Mouse (Mus musculus) C2C12 (cell line): ENCODE results near the gene Elovl4. TPM values are rescaled to one million over a fixed set of nuclear protein-coding genes. Genes with fewer than 3 reads are reported as not detected.

ENCODE experiments used
- H3K27me3 ChIP-seq: one replicate; pipeline ENCODE4 v1.6.1; 2011; ENCODE audit not compliant: control insufficient read depth, insufficient read depth, insufficient read length
- H3K36me3 ChIP-seq: one replicate; pipeline ENCODE4 v1.6.1; 2011; ENCODE audit not compliant: control insufficient read depth, insufficient read depth
- H3K4me3 ChIP-seq: one replicate; pipeline ENCODE4 v1.5.1; 2011; ENCODE audit warnings: mild to moderate bottlenecking, control low read depth; ENCODE audit not compliant: poor library complexity, insufficient read depth, severe bottlenecking
- H3K79me2 ChIP-seq: one replicate; pipeline ENCODE4 v1.6.1; 2011; ENCODE audit not compliant: control insufficient read depth, insufficient read depth
- H3K79me3 ChIP-seq: one replicate; pipeline ENCODE4 v1.6.1; 2011; ENCODE audit warnings: low read depth, control low read depth
- H3ac ChIP-seq: one replicate; pipeline ENCODE3; 2011; ENCODE audit warnings: low read depth; ENCODE audit not compliant: control insufficient read depth, insufficient read length
- CEBPB ChIP-seq: IDR thresholded peaks from one replicate; pipeline ENCODE4 v1.6.1; 2011; ENCODE audit warnings: low read depth, mild to moderate bottlenecking, control low read depth, moderate library complexity
- CTCF ChIP-seq: IDR thresholded peaks from one replicate; pipeline ENCODE4 v1.5.1; 2011; ENCODE audit not compliant: control insufficient read depth, insufficient read depth, insufficient read length
- FOSL1 ChIP-seq: IDR thresholded peaks from one replicate; pipeline ENCODE4 v1.8.0; 2011; ENCODE audit warnings: mild to moderate bottlenecking, low read length; ENCODE audit not compliant: poor library complexity, insufficient read depth, severe bottlenecking
- MAX ChIP-seq: IDR thresholded peaks from one replicate; pipeline ENCODE4 v1.6.1; 2011; ENCODE audit warnings: mild to moderate bottlenecking, control low read depth
- MYOD1 ChIP-seq: IDR thresholded peaks from one replicate; pipeline ENCODE4 v1.6.1; 2011; ENCODE audit warnings: low read depth; ENCODE audit not compliant: control insufficient read depth, insufficient read length
- MYOG ChIP-seq: IDR thresholded peaks from one replicate; pipeline ENCODE4 v1.6.1; 2011; ENCODE audit not compliant: control insufficient read depth, insufficient read length; ENCODE audit errors: extremely low read depth
- USF1 ChIP-seq: IDR thresholded peaks from one replicate; pipeline ENCODE4 v1.6.1; 2011; ENCODE audit warnings: low read depth, mild to moderate bottlenecking, control low read depth, moderate library complexity
- polyA plus RNA-seq: library from polyadenylated mRNA; unstranded; fragments of >200 nt; fragmentation: generic; extraction: Trizol; gene quantifications from one replicate; pipeline ENCODE4 v1.2.1, GENCODE M21; 2012; ENCODE audit warnings: missing spikeins

Gene Elovl4
- polyA plus RNA-seq, 1 experiment, result 5.1 TPM

DNA sequence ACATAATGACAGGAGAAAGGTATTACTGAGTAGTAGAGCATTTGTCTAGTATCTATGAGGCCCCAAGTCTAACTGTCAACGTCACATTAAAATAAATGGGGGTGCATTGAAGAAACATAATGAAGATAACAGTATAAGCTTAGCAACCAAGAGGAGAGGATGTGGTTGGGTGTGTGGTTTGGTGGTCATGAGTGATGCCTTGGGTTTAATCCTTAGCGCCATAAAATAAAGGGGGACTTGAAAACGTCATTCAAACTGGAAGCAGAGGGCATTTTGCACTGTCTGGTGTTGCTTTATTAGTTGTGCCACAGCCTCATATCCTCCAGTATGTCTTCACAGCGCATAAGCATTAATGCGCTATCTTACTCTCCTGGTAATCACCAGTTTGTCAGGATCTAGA lies 23.8 kb upstream of the Elovl4 start:
- H3K79me3 ChIP-seq, result peaks cover 2% of the 10 kb centered on the region
- TF ChIP-seq CEBPB (no peak), MAX (no peak), MYOD1 (no peak), MYOG (no peak), USF1 (no peak), FOSL1 (no peak), CTCF (no peak)
- H3ac ChIP-seq, result no peak overlapping the region
- no peak overlapping the region for H3K4me3 ChIP-seq
- peaks cover 4% of the 10 kb centered on the region for H3K79me2 ChIP-seq
- H3K36me3 ChIP-seq, result no peaks in the 10 kb centered on the region
- H3K27me3 ChIP-seq, result no peaks in the 10 kb centered on the region

GRCm38 (mm10) chr9:83822925-83823324 lies 16.8 kb upstream of the Elovl4 start:
- no peak overlapping the region for H3K4me3 ChIP-seq
- TF ChIP-seq MYOD1, result no peak
- no peak for TF ChIP-seq CTCF
- no peak for TF ChIP-seq FOSL1
- TF ChIP-seq MAX, result no peak
- TF ChIP-seq USF1, result no peak
- TF ChIP-seq CEBPB, result no peak
- TF ChIP-seq MYOG, result no peak
- no peaks in the 10 kb centered on the region for H3K27me3 ChIP-seq
- no peaks in the 10 kb centered on the region for H3K79me2 ChIP-seq
- no peaks in the 10 kb centered on the region for H3K36me3 ChIP-seq
- no peak overlapping the region for H3ac ChIP-seq
- no peaks in the 10 kb centered on the region for H3K79me3 ChIP-seq

DNA sequence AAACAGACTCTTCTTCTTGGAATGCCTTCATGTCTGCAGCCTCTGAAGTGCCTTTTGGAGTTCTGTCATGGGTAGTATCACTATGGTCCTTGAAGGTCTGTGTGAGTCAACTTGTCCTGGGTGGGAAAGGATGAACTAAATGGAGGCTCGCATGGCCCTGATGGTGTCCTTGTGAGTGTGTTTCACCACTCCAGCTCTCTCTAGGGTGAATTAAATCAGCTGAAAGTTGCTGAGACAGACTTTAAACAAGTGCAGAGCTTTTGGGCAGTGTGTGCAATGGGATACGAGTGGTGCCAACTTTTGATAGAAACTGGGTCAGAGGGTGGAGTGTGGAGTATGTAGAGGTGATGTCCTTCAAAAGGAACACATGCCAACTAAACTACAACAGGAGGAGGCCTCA lies 14.9 kb upstream of the Elovl4 start:
- no peak for TF ChIP-seq MYOG
- TF ChIP-seq MAX, result no peak
- TF ChIP-seq USF1, result no peak
- TF ChIP-seq MYOD1, result no peak
- no peak for TF ChIP-seq FOSL1
- TF ChIP-seq CTCF, result no peak
- no peak for TF ChIP-seq CEBPB
- Histone ChIP-seq H3ac (no peak overlapping the region), H3K79me2 (no peaks in the 10 kb centered on the region), H3K79me3 (no peaks in the 10 kb centered on the region), H3K4me3 (no peak overlapping the region), H3K27me3 (no peaks in the 10 kb centered on the region), H3K36me3 (no peaks in the 10 kb centered on the region)

DNA sequence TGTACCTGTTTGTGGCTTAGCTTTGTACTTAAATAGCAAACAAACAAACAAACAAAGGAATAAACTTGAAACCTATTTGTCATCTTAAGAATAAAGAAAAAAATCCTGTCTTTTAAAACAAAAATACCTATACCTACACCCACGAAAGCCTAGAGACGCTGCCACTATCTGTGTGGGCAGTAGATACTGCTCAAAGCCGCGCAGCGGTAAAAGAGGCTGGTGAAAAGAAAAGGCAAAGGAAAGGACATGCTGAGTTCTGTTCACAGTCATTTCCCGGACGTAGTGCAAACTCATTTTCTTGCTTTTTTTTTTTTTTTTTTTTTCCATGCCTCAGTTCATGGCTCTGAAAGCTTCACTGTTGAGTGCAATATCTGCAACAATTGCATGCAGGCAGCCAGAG lies 13.1 kb upstream of the Elovl4 start:
- no peaks in the 10 kb centered on the region for H3K79me3 ChIP-seq
- no peak overlapping the region for H3ac ChIP-seq
- no peaks in the 10 kb centered on the region for H3K27me3 ChIP-seq
- H3K79me2 ChIP-seq, result no peaks in the 10 kb centered on the region
- no peak for TF ChIP-seq CEBPB
- TF ChIP-seq MAX, result no peak
- TF ChIP-seq CTCF, result no peak
- no peak for TF ChIP-seq USF1
- TF ChIP-seq FOSL1, result no peak
- no peak for TF ChIP-seq MYOD1
- TF ChIP-seq MYOG, result no peak
- H3K36me3 ChIP-seq, result no peaks in the 10 kb centered on the region
- no peak overlapping the region for H3K4me3 ChIP-seq

DNA sequence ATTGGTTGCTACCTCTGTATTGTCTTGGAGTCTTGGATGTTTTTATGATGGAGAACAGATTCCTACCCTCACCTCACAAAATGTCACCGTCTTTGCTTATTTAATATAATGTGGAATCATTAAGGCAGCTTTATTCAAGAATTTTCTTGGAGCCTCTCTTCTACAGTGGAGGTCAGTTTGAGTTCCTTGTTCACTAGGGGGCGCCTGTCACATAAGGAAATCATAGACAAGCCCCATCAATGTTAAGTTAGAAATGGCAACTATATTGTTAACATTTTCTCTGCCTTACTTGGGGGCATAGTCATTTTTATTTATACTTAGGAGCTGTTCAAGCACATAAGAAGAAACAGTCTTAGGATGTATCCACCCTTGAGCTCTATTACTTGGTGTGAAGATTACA lies 1.5 kb upstream of the Elovl4 start:
- Histone ChIP-seq H3K36me3 (no peaks in the 10 kb centered on the region), H3ac (no peak overlapping the region), H3K79me3 (no peaks in the 10 kb centered on the region), H3K79me2 (no peaks in the 10 kb centered on the region), H3K4me3 (no peak overlapping the region), H3K27me3 (no peaks in the 10 kb centered on the region)
- TF ChIP-seq CEBPB, result no peak
- no peak for TF ChIP-seq MYOD1

DNA sequence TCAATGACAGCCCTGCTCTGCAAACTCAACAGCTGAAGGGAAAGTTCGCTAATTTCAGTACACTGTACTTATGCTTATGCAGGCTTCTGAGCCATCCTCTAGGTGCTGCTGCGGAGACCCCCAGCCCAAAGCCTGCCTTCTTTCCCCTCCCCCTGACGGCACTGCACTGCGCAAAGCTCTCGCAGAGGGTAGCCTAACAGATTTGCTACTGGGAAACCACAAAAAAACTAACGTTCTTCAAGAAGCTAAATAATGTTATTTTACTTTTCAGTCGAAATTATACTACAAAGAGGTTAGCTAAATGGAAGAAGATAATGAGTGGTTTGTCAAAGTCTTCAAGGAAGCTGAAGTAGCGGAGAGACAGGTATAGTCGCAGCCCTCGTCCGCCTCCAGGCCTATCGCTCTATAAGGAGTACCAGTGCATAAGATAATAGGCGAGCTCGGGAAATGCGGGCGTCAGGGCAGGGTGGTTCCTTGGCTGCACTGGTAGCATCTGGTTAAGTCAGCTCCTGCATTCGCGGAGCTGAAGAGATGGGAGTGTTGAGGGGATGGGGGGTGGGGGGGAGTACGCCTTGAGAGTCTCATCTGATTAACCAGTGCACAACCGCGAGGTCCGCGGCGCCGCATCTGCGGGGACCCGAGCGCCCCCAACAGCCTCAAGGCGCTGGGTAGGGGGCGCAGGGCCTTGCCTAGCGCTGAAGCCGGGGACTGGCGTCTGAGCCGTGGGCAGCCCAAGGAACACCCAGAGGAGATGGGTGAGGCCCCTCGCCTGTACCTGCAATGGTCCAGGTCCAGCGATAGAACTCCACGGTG lies 707 bp downstream of the Elovl4 start:
- no peak for TF ChIP-seq MAX
- TF ChIP-seq CTCF, result no peak
- no peak for TF ChIP-seq FOSL1
- no peak for TF ChIP-seq MYOG
- TF ChIP-seq MYOD1, result no peak
- TF ChIP-seq USF1, result no peak
- TF ChIP-seq CEBPB, result no peak
- Histone ChIP-seq H3K27me3 (no peaks in the 10 kb centered on the region), H3K4me3 (peak overlapping the region; percentile 23), H3K79me2 (no peaks in the 10 kb centered on the region), H3ac (peak overlapping the region; percentile 49), H3K36me3 (no peaks in the 10 kb centered on the region), H3K79me3 (no peaks in the 10 kb centered on the region)
